Mouse (Mus musculus): ENCODE data around the gene Csrnp2.

DNA sequence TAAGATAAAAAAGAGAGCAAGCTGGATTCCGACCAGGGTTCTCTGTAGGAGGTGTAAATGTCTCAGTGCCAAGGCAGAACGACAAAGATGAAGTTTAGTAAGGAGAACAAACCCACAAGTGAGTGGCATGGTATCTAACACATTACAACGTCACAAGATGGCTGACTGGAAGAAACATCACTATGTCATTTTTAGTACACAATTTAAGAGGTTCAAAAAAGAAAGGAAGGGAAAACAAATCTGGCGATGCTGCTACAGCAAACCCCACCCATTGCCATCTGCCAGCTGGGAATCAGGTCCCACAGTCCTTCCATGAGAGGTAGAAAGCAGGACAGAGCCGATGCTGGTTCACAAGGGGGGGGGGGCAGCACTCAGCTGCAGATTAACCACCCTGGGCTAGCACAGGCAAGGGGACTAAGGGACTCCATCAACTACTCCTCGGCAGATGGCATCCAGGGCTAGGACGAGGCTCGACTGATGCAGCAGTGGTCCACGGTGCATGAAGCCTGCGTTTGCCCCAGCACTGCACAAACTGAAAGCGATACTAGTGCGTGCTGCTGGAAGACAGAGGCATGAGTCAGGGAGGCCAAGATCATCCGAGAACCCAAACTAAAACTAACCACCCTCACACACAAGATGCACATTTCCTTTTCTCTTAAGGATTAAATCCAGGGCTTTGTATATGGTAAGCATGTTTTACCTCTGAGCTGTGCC is 13.3 kb upstream of the Csrnp2 start:
- no peak for TF ChIP-seq CTCF (IDR thresholded peaks at IDR 0.05 in 2 of 3, conservative IDR thresholded peaks at IDR 0.05 in 1 of 3; ENCODE audit: control insufficient read depth in 1 of 3, insufficient read depth in 1 of 3, low read depth in 2 of 3, low read length in 3 of 3, poor library complexity in 1 of 3, severe bottlenecking in 1 of 3)
- no peak for TF ChIP-seq EP300 (IDR thresholded peaks at IDR 0.05; ENCODE audit: low read depth in 1 of 2, low read length in 2 of 2)
- no peak for TF ChIP-seq TCF12 (IDR thresholded peaks at IDR 0.05; ENCODE audit: low read depth, low read length)
- TF ChIP-seq RCOR1 (IDR thresholded peaks at IDR 0.05; ENCODE audit: low read depth, low read length): no peak
- no peak for TF ChIP-seq MEF2A (IDR thresholded peaks at IDR 0.05; ENCODE audit: extremely low read depth, insufficient replicate concordance, low read depth, low read length, poor library complexity, severe bottlenecking)
- no peak for TF ChIP-seq TAL1 (IDR thresholded peaks at IDR 0.05; ENCODE audit: low read length)
- TF ChIP-seq CHD2 (IDR thresholded peaks at IDR 0.05; ENCODE audit: low read length): no peak
- TF ChIP-seq POLR2A (IDR thresholded peaks at IDR 0.05; ENCODE audit: control insufficient read depth in 1 of 2, insufficient read depth in 1 of 2, low read depth in 1 of 2, low read length in 2 of 2, poor library complexity in 1 of 2): no peak
